Mouse (Mus musculus) MEL (cell line): ENCODE data around the gene Clk2. TPM values are rescaled to one million over a fixed set of nuclear protein-coding genes. Genes with fewer than 3 reads are reported as not detected.

Experiments used
- DNase-seq: peaks from one replicate; pipeline ENCODE4 v3.0.0; 2011; ENCODE audit warnings: low read depth, low spot score
- H3K27ac ChIP-seq: 2 replicates; pipeline ENCODE4 v1.5.1; 2012; ENCODE audit warnings: low read depth, mild to moderate bottlenecking, control low read depth, low read length, moderate library complexity; ENCODE audit not compliant: control insufficient read depth
- H3K27me3 ChIP-seq, 2 experiments: fragments of 150-350 bp in 1 of 2; sonication (generic) in 1 of 2; 2 replicates each; pipeline ENCODE4 v1.6.1; 2012; ENCODE audit warnings: low read length in 2 of 2, mild to moderate bottlenecking in 2 of 2, improper control_type of control experiment in 1 of 2, moderate library complexity in 1 of 2; ENCODE audit not compliant: insufficient read depth in 2 of 2, control insufficient read depth in 1 of 2
- H3K36me3 ChIP-seq, 2 experiments: 2 replicates each; pipeline ENCODE4 v1.6.1; 2012 to 2014; ENCODE audit warnings: low read length in 2 of 2, improper control_type of control experiment in 1 of 2, inconsistent platforms in 1 of 2, mild to moderate bottlenecking in 1 of 2; ENCODE audit not compliant: insufficient read depth in 2 of 2, control insufficient read depth in 1 of 2
- H3K4me1 ChIP-seq, 2 experiments: fragments of 150-350 bp in 1 of 2; sonication (generic) in 1 of 2; 2 replicates each; pipeline ENCODE4 v1.6.1; 2012; ENCODE audit warnings: low read length in 2 of 2, improper control_type of control experiment in 1 of 2, mild to moderate bottlenecking in 1 of 2; ENCODE audit not compliant: insufficient read depth in 2 of 2, control insufficient read depth in 1 of 2
- H3K4me3 ChIP-seq, 2 experiments: fragments of 150-350 bp in 1 of 2; sonication (generic) in 1 of 2; 2 replicates each; pipeline ENCODE4 v1.5.1; 2012; ENCODE audit warnings: low read depth in 2 of 2, low read length in 2 of 2, mild to moderate bottlenecking in 2 of 2, moderate library complexity in 2 of 2, control low read depth in 1 of 2, improper control_type of control experiment in 1 of 2; ENCODE audit not compliant: control insufficient read depth in 1 of 2, insufficient read depth in 1 of 2
- H3K79me2 ChIP-seq: 2 replicates; pipeline ENCODE4 v1.6.1; 2012; ENCODE audit warnings: mild to moderate bottlenecking, low read length, moderate library complexity; ENCODE audit not compliant: control insufficient read depth, poor library complexity, insufficient read depth
- H3K9ac ChIP-seq: 2 replicates; pipeline ENCODE4 v1.6.1; 2012; ENCODE audit warnings: low read depth, mild to moderate bottlenecking, control low read depth, low read length, moderate library complexity; ENCODE audit not compliant: control insufficient read depth, poor library complexity, severe bottlenecking
- H3K9me3 ChIP-seq: fragments of 150-350 bp; sonication (generic); replicated peaks from 2 replicates; pipeline ENCODE4 v1.6.1; 2012; ENCODE audit warnings: mild to moderate bottlenecking, low read length, improper control_type of control experiment, moderate library complexity; ENCODE audit not compliant: insufficient read depth
- CHD1 ChIP-seq: IDR thresholded peaks from 2 replicates; pipeline ENCODE4 v1.6.1; 2012; ENCODE audit warnings: low read depth, mild to moderate bottlenecking, inconsistent platforms, low read length, improper control_type of control experiment
- CTCF ChIP-seq, 3 experiments: IDR thresholded peaks in 2 of 3; conservative IDR thresholded peaks in 1 of 3; 2 replicates each; pipeline ENCODE4 v1.5.1; 2011 to 2012; ENCODE audit warnings: low read length in 3 of 3, low read depth in 2 of 3, mild to moderate bottlenecking in 2 of 3, improper control_type of control experiment in 1 of 3, inconsistent platforms in 1 of 3, mixed read lengths in 1 of 3, moderate library complexity in 1 of 3; ENCODE audit not compliant: control insufficient read depth in 1 of 3, insufficient read depth in 1 of 3, poor library complexity in 1 of 3, severe bottlenecking in 1 of 3
- E2F4 ChIP-seq: IDR thresholded peaks from 2 replicates; pipeline ENCODE4 v1.6.1; 2011; ENCODE audit warnings: low read depth, low read length, improper control_type of control experiment, borderline replicate concordance
- EP300 ChIP-seq, 2 experiments: IDR thresholded peaks; 2 replicates each; pipeline ENCODE4 v1.6.1; 2011; ENCODE audit warnings: improper control_type of control experiment in 2 of 2, low read length in 2 of 2, low read depth in 1 of 2, mild to moderate bottlenecking in 1 of 2
- GABPA ChIP-seq: IDR thresholded peaks from 2 replicates; pipeline ENCODE4 v1.6.1; 2012; ENCODE audit warnings: low read depth, mild to moderate bottlenecking, inconsistent platforms, low read length, improper control_type of control experiment, moderate library complexity
- GATA1 ChIP-seq: IDR thresholded peaks from 2 replicates; pipeline ENCODE4 v1.6.1; 2011; ENCODE audit warnings: low read depth, low read length, improper control_type of control experiment
- MAFK ChIP-seq: IDR thresholded peaks from 2 replicates; pipeline ENCODE4 v1.6.1; 2011; ENCODE audit warnings: low read depth, mild to moderate bottlenecking, low read length, improper control_type of control experiment, borderline replicate concordance
- MXI1 ChIP-seq: IDR thresholded peaks from 2 replicates; pipeline ENCODE4 v1.6.1; 2011; ENCODE audit warnings: mild to moderate bottlenecking, low read depth, low read length, improper control_type of control experiment
- POLR2AphosphoS5 ChIP-seq: IDR thresholded peaks from 2 replicates; pipeline ENCODE4 v1.6.1; 2012; ENCODE audit warnings: low read depth, borderline replicate concordance, mild to moderate bottlenecking, inconsistent platforms, low read length, moderate library complexity, mixed read lengths
- RCOR1 ChIP-seq: IDR thresholded peaks from 2 replicates; pipeline ENCODE4 v1.6.1; 2012; ENCODE audit warnings: low read depth, mild to moderate bottlenecking, inconsistent platforms, low read length, improper control_type of control experiment
- SMC3 ChIP-seq: IDR thresholded peaks from 2 replicates; pipeline ENCODE4 v1.6.1; 2011; ENCODE audit warnings: low read depth, low read length, improper control_type of control experiment
- TAL1 ChIP-seq: IDR thresholded peaks from 2 replicates; pipeline ENCODE4 v1.6.1; 2012; ENCODE audit warnings: mild to moderate bottlenecking, inconsistent platforms, low read length, moderate library complexity, mixed read lengths
- TBP ChIP-seq: IDR thresholded peaks from 2 replicates; pipeline ENCODE4 v1.8.0; 2011; ENCODE audit warnings: low read depth, low read length, improper control_type of control experiment
- UBTF ChIP-seq: IDR thresholded peaks from 2 replicates; pipeline ENCODE4 v1.6.1; 2012; ENCODE audit warnings: low read depth, mild to moderate bottlenecking, inconsistent platforms, low read length, improper control_type of control experiment, moderate library complexity, borderline replicate concordance; ENCODE audit not compliant: insufficient read depth
- ZMIZ1 ChIP-seq: IDR thresholded peaks from 2 replicates; pipeline ENCODE4 v1.6.1; 2012; ENCODE audit warnings: low read depth, mild to moderate bottlenecking, inconsistent platforms, low read length, improper control_type of control experiment, moderate library complexity
- ZNF384 ChIP-seq: IDR thresholded peaks from 2 replicates; pipeline ENCODE4 v1.6.1; 2012; ENCODE audit warnings: low read depth, mild to moderate bottlenecking, inconsistent platforms, low read length, improper control_type of control experiment
- polyA plus RNA-seq, 2 experiments: library from polyadenylated mRNA; stranded (reverse) in 1 of 2; unstranded in 1 of 2; fragments of >175 nt in 1 of 2; fragments of >200 nt in 1 of 2; gene quantifications; 2 replicates each; pipeline versions ENCODE4 v1.2.1 to v1.2.4; 2012; ENCODE audit warnings: low replicate concordance in 2 of 2, low read depth in 1 of 2; ENCODE audit not compliant: insufficient read length in 2 of 2, insufficient read depth in 1 of 2, missing spikeins in 1 of 2
- total RNA-seq: library from RNA; depleted of rRNA; stranded (reverse); fragments of 300-350 nt; gene quantifications from 2 replicates; pipeline ENCODE4 v1.2.3, GENCODE M21; 2012

Gene Clk2
- total and polyA plus RNA-seq, 3 experiments = 28.2 to 138 (median 83.6) TPM

- Histone ChIP-seq H3K9me3 (no peaks in the 10 kb centered on the region), H3K27ac (no peak overlapping the region), H3K4me1 (peaks cover 0 to 5% of the 10 kb centered on the region in 2 experiments; a peak in 2 of 4 replicates), H3K9ac (no peak overlapping the region)
- TF ChIP-seq UBTF (no peak), RCOR1 (no peak), E2F4 (no peak), CTCF (IDR thresholded peaks at IDR 0.05 in 2 of 3, conservative IDR thresholded peaks at IDR 0.05 in 1 of 3; ENCODE audit: control insufficient read depth in 1 of 3, insufficient read depth in 1 of 3, low read depth in 2 of 3, low read length in 3 of 3, poor library complexity in 1 of 3, severe bottlenecking in 1 of 3) (no peak), CHD1 (no peak), SMC3 (no peak), POLR2AphosphoS5 (no peak), TAL1 (no peak), MAFK (no peak), EP300 (IDR thresholded peaks at IDR 0.05; ENCODE audit: low read depth in 1 of 2, low read length in 2 of 2) (no peak), GABPA (no peak), GATA1 (no peak)
- TF ChIP-seq, all 39 proteins: peak for 0
- DNase-seq = no peak
- Histone ChIP-seq H3K79me2 (peaks cover 6% of the 10 kb centered on the region), H3K27me3 (no peaks in the 10 kb centered on the region), H3K36me3 (peaks cover 0 to 5% of the 10 kb centered on the region in 2 experiments; a peak in 3 of 4 replicates), H3K4me3 (no peak overlapping the region)
These were observed 42.1 kb downstream of the Clk2 start for GRCm38 (mm10) chr3:89206695-89207094.

DNA sequence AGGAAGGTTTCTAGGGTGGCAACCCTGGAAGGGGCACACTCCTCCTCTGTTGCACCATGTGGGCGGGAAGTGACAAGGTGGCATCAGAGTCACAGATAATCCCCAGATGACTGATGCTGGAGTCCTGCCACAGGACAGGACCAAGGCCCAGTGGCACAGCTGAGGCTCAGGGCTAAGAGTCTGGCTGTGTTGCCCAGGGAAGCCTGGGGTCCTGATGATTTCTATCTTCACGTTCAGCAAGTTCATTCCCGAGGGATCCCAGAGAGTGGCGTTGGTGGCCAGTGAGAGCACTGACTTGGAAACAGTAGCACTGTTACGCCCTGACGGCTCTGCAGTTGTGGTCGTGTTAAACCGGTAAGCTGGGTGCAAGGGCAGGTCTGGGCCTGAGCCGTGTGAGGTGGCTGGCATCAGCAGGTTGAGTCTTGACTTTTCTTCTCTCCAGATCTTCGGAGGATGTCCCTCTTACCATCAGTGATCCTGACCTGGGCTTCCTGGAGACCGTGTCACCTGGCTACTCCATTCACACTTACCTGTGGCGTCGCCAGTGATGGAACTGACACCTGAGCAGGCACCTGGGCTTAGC is 43.6 kb downstream of the Clk2 start:
- H3K36me3 ChIP-seq = peaks cover 0 to 7% of the 10 kb centered on the region in 2 experiments; a peak in 3 of 4 replicates
- TF ChIP-seq TBP = no peak
- no peak for TF ChIP-seq TAL1
- peak; percentile 46; the same call in 1 of the 2 replicates for TF ChIP-seq POLR2AphosphoS5
- TF ChIP-seq MXI1 = no peak
- DNase-seq = no peak

DNA sequence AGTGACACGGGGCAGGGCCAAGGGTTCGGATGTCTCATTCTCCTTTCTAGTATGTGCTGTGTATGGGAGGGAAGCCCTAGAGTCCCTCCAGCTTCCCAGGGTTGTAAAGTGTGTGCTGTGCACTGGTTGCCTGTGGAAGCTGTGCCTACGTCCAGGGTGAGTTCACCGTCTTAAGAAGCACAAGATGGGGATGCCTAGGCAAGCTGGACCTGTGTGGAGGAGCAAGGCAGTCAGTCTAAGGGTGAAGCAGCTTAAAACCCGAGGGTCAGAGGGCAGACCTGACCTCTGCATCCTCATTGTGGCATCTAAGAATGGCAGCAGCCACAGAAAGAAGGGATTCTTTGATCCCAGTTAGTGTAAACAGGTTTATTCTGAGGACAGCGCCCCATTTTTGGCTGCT is 44.1 kb downstream of the Clk2 start:
- DNase-seq = no peak
- Histone ChIP-seq H3K9me3 (no peaks in the 10 kb centered on the region), H3K79me2 (peaks cover 10% of the 10 kb centered on the region), H3K27ac (no peak overlapping the region), H3K4me3 (no peak overlapping the region), H3K27me3 (no peaks in the 10 kb centered on the region), H3K9ac (no peak overlapping the region), H3K36me3 (peaks cover 0 to 5% of the 10 kb centered on the region in 2 experiments; a peak in 3 of 4 replicates), H3K4me1 (peaks cover 0 to 8% of the 10 kb centered on the region in 2 experiments; a peak in 3 of 4 replicates)
- no peak for TF ChIP-seq ZNF384
- TF ChIP-seq E2F4 = no peak
- peak; percentile 55 for TF ChIP-seq ZMIZ1
- TF ChIP-seq MXI1 = no peak

More for the DNA sequence above, 43.6 kb downstream of the Clk2 start:
- Histone ChIP-seq H3K4me1 (peaks cover 0 to 11% of the 10 kb centered on the region in 2 experiments; a peak in 3 of 4 replicates), H3K9ac (no peak overlapping the region), H3K27me3 (no peaks in the 10 kb centered on the region), H3K9me3 (no peaks in the 10 kb centered on the region), H3K27ac (no peak overlapping the region), H3K4me3 (no peak overlapping the region), H3K79me2 (peaks cover 8% of the 10 kb centered on the region)
